Mouse (Mus musculus): ENCODE data around the gene Rims4.

Rims4 gene

GRCm38 (mm10) chr2:163865311-163865710 is 53.2 kb downstream of the Rims4 start:
- peak; percentile 66 for DNase-seq

GRCm38 (mm10) chr2:163858254-163858947 is 60.1 kb downstream of the Rims4 start:
- peak; percentile 60 for DNase-seq

GRCm38 (mm10) chr2:163857233-163857632 is 61.2 kb downstream of the Rims4 start:
- DNase-seq, result no peak

GRCm38 (mm10) chr2:163853461-163853901 is 65.0 kb downstream of the Rims4 start, which contains the start of gene Kcnk15:
TSS of gene Kcnk15 (plus strand) at chr2:163853651.
- no peak for DNase-seq

GRCm38 (mm10) chr2:163842043-163842442 is 76.4 kb downstream of the Rims4 start:
- DNase-seq, result no peak

- peak; percentile 87 for DNase-seq
These were observed 79.0 kb downstream of the Rims4 start for GRCm38 (mm10) chr2:163839519-163839918.

GRCm38 (mm10) chr2:163838043-163838442 is 80.4 kb downstream of the Rims4 start:
- DNase-seq, result peak; percentile 90

- no peak for DNase-seq
These were observed 87.3 kb downstream of the Rims4 start for GRCm38 (mm10) chr2:163831163-163831562.

GRCm38 (mm10) chr2:163826494-163826893 is 92.0 kb downstream of the Rims4 start:
- no peak for DNase-seq

GRCm38 (mm10) chr2:163825861-163826260 is 92.6 kb downstream of the Rims4 start:
- no peak for DNase-seq

- no peak for DNase-seq
These were observed 94.7 kb downstream of the Rims4 start for GRCm38 (mm10) chr2:163823771-163824170.

- DNase-seq, result peak; percentile 41
These were observed 95.2 kb downstream of the Rims4 start for GRCm38 (mm10) chr2:163823248-163823647.

GRCm38 (mm10) chr2:163820607-163821006 is 97.9 kb downstream of the Rims4 start, which contains the start of gene Ccn5:
TSS of gene Ccn5 (plus strand) at chr2:163820861.
- DNase-seq, result peak; percentile 87

- DNase-seq, result no peak
These were observed 103.6 kb downstream of the Rims4 start for GRCm38 (mm10) chr2:163814739-163815465.

- DNase-seq, result no peak
These were observed 105.4 kb downstream of the Rims4 start for GRCm38 (mm10) chr2:163813077-163813476.

Data from cerebellum, adult 9-10 months (tissue).